Mouse (Mus musculus): ENCODE data around the gene Dlg2.

The Dlg2 gene

GRCm38 (mm10) chr7:90476313-90477245 is at the start of gene Dlg2:
Dlg2 (plus strand) TSS chr7:90476672.
- peak; percentile 13; the same call in 1 of the 2 replicates for ATAC-seq (ENCODE audit: insufficient number of reproducible peaks, low FRiP score, low TSS enrichment)

GRCm38 (mm10) chr7:90427006-90427405 is 49.5 kb upstream of the Dlg2 start:
- ATAC-seq (ENCODE audit: insufficient number of reproducible peaks, low FRiP score, low TSS enrichment): 0 out of 2 replicates have a peak, but pooled peaks have one; percentile 16

DNA sequence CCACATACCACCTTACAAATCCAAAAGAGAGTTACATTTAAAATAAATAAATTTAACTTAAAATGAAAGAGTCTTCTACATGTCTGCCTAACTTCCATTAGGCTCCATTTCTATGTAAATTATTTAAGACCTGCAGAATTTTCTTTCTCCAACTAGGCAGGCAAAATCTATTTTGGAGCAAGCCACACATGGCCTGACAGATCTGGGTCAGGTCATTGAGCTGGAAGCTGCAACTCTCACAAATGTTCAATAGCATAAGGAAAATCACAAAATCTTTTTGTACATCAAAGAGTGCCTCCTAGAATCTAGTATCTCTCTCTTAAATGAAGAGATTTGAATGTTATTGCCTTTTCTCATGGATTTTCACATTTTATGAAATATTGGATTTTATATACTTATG is 44.3 kb upstream of the Dlg2 start:
- 0 out of 2 replicates have a peak, but pooled peaks have one; percentile 61 for ATAC-seq (ENCODE audit: insufficient number of reproducible peaks, low FRiP score, low TSS enrichment)

DNA sequence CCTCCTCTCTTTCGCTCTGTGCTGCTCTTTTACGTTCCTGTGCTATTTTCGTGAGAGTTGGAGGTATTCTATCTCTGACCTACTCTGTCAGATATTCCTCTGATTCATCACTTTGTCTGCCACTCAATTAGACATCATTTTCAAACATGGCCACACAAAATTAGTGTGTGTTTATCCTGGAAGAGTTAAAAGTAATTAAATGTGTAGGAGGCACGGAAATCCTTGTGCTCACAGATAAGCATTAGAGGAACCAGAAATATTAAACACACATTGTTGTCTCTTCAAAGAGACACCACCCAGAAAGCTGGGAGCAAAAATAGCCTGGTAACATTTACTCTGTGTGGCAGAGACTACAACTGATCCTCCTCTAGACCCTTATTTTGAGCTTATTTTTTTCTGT is 36.4 kb upstream of the Dlg2 start:
- no peak for ATAC-seq (ENCODE audit: insufficient number of reproducible peaks, low FRiP score, low TSS enrichment)

- peak; percentile 2; the same call in 1 of the 2 replicates for ATAC-seq (ENCODE audit: insufficient number of reproducible peaks, low FRiP score, low TSS enrichment)
Observed at GRCm38 (mm10) chr7:90442070-90442469, 34.4 kb upstream of the Dlg2 start.

DNA sequence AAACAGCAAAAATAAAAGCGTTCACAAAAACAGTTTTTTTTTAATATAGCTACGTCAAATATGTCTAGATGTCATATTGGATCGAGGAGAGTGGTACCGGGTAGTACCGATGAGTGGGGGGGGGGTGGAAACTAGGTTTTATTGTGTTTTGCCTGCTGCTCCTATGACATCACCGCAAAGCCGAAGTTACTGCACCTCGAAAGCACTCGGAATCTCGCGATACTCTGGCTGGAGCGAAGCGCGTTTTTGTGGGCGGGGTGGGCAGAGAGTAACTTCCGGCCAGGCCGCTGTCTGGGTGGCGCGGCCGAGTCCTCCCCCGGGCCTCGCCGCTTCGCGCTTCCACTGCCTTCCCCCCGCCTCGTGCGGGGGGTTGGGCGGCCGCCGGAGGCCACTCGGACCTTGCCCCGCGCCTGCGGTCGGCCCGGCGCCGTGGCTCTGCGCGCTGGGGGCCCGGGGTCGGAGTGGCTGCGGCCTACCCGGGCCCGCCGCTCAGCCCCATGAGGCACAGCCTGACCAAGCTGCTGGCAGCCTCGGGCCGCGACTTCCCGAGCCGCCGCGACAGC is 33.9 kb upstream of the Dlg2 start, which contains the start of gene Crebzf:
TSS of gene Crebzf (plus strand) at position 212 of the 563 bp plus-strand sequence.
- peak; percentile 97 for ATAC-seq (ENCODE audit: insufficient number of reproducible peaks, low FRiP score, low TSS enrichment)

DNA sequence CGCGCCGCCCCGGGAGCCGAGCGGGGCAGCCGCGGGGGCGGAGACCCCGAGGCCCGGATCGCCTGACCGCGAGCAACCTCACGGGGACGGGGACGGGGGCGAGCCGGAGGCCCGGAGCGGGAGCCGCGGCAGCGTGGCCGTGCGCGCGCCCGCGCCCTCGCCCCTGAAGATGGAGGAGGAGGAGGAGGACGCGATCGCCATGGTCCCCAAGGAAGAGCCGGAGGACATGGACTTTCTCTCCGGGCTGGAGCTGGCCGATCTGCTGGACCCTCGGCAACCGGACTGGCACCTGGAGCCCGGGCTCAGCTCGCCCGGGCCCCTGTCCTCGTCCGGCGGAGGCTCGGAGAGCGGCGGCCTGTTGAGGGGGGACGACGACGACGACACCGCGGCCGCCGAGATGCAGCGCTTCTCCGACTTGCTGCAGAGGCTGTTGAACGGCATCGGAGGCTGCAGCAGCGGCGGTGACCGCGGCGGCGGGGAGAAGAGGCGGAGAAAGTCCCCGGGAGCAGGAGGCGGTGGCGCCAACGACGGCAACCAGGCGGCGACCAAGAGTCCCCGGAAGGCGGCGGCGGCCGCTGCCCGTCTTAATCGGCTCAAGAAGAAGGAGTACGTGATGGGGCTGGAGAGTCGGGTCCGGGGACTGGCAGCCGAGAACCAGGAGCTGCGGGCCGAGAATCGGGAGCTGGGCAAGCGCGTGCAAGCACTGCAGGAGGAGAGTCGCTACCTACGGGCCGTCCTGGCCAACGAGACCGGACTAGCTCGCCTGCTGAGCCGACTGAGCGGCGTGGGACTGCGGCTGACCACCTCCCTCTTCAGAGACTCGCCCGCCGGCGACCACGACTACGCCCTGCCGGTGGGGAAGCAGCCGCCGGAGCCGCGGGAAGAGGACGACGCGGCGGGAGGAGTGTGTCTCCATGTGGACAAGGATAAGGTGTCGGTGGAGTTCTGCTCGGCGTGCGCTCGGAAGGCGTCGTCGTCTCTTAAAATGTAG is 33.1 kb upstream of the Dlg2 start:
- peak; percentile 77 for ATAC-seq (ENCODE audit: insufficient number of reproducible peaks, low FRiP score, low TSS enrichment)

- no peak for ATAC-seq (ENCODE audit: insufficient number of reproducible peaks, low FRiP score, low TSS enrichment)
Observed at GRCm38 (mm10) chr7:90444206-90444605, 32.3 kb upstream of the Dlg2 start.

- no peak for ATAC-seq (ENCODE audit: insufficient number of reproducible peaks, low FRiP score, low TSS enrichment)
Observed at GRCm38 (mm10) chr7:90456149-90456844, 20.2 kb upstream of the Dlg2 start.

DNA sequence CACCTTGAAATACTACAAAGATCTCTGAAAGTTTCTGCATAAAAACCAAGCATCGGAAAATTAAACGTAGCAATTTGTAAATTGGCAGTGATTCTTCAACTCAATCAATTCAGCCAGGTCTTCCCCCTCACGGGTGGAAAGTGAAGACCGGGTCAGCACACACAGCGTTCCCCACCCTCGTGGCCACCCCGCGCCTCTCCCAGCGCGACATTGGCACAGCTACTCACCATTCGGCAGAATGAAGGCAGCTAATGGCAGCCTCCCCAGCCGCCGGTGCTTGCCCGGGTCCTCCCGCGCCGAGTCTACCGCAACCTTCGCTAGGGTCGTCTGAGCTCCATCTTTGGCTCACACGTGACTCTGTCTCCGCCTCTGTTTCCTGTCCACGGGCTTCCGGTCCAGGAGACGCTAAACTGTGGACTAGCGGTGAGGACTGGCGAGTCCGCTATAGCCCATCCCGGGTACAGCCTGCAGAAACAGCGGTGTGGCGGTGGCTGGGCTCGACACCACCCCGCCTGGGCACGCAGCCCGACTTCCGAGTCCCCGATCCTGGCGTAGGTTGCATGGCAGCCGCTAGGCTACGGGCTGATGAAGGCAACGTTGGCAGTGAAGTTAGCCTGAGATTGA is 19.5 kb upstream of the Dlg2 start, which contains the start of gene Tmem126a:
TSS of gene Tmem126a (minus strand) at position 385 of the 624 bp plus-strand sequence.
- peak; percentile 98 for ATAC-seq (ENCODE audit: insufficient number of reproducible peaks, low FRiP score, low TSS enrichment)

- 0 out of 2 replicates have a peak, but pooled peaks have one; percentile 5 for ATAC-seq (ENCODE audit: insufficient number of reproducible peaks, low FRiP score, low TSS enrichment)
Observed at GRCm38 (mm10) chr7:90457517-90457916, 19.0 kb upstream of the Dlg2 start.

- ATAC-seq (ENCODE audit: insufficient number of reproducible peaks, low FRiP score, low TSS enrichment): no peak
Observed at GRCm38 (mm10) chr7:90460330-90460729, 16.1 kb upstream of the Dlg2 start.

GRCm38 (mm10) chr7:90460930-90461329 is 15.5 kb upstream of the Dlg2 start:
- no peak for ATAC-seq (ENCODE audit: insufficient number of reproducible peaks, low FRiP score, low TSS enrichment)

DNA sequence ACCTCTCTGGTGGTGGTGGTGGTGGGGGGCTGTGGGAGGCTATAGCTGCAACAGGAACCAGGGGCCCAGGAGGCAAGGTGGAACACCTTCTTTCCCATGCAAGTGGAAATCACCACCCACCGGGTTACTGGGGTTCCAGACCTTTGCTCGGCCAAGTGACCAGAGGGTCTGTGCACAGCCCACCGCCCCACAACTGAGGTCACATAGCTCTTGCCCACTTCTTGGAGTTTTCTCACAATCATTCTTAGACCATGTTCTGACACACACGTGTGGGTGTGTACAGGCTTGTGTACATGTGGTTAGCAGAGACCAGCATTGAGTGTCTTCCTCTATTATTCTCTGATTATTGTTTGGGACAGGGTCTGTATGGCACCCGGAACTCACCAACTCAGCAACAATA is 15.0 kb upstream of the Dlg2 start:
- ATAC-seq (ENCODE audit: insufficient number of reproducible peaks, low FRiP score, low TSS enrichment): no peak

DNA sequence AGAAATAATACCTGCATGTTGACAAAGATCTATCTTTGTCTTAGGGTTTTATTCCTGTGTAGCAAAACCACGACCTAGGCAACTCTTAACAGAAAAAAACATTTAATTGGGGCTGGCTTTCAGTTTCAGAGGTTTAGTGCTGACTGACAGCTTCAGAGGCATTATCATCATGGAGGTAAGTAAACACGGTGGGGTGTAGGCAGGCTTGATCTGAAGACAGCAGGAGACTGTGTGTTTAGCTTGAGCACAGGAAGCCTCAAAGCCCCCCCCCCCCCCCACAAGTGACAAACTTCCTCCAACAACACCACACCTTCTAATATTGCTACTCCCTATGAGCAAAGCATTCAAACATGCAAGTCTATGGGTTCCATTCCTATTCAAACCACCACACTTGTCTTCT is 3.0 kb upstream of the Dlg2 start:
- no peak for ATAC-seq (ENCODE audit: insufficient number of reproducible peaks, low FRiP score, low TSS enrichment)

GRCm38 (mm10) chr7:90475793-90476312 is 619 bp upstream of the Dlg2 start, which contains the start of gene Tmem126b:
Tmem126b (minus strand) TSS chr7:90476001.
- peak; percentile 97 for ATAC-seq (ENCODE audit: insufficient number of reproducible peaks, low FRiP score, low TSS enrichment)

DNA sequence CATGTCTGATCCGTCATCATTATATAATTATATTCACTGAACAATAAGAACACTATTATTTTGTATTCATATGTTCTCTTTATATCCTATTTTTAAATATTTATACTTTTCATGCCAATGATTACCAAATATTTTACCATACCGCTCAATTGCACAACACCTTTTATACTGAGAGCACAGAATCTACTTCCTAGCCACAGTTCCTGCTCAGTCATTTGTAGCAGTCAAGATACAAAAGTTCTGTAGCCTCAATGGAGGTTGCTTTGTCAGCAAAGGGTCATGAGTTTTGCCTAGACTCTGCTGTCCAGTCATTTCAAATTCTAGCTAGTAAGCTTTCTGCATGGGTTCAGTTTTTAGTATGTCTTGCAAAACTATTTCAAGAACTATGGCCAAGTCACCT is 6.1 kb downstream of the Dlg2 start:
- ATAC-seq (ENCODE audit: insufficient number of reproducible peaks, low FRiP score, low TSS enrichment): no peak

- no peak for ATAC-seq (ENCODE audit: insufficient number of reproducible peaks, low FRiP score, low TSS enrichment)
Observed at GRCm38 (mm10) chr7:90508124-90508523, 31.7 kb downstream of the Dlg2 start.

GRCm38 (mm10) chr7:90512293-90512692 is 35.8 kb downstream of the Dlg2 start:
- ATAC-seq (ENCODE audit: insufficient number of reproducible peaks, low FRiP score, low TSS enrichment): no peak
